Mouse (Mus musculus): ENCODE data around the gene Ctnna3. TPM values are rescaled to one million over a fixed set of nuclear protein-coding genes. Genes with fewer than 3 reads are reported as not detected.
"Not testable (repeated sequence)": the region's sequence is repeated elsewhere in the genome, so short reads cannot be mapped to it uniquely, and the experiment has no call there.

Ctnna3 gene
- polyA plus RNA-seq, 1 experiment from 2014 or later: 0.40 TPM

DNA sequence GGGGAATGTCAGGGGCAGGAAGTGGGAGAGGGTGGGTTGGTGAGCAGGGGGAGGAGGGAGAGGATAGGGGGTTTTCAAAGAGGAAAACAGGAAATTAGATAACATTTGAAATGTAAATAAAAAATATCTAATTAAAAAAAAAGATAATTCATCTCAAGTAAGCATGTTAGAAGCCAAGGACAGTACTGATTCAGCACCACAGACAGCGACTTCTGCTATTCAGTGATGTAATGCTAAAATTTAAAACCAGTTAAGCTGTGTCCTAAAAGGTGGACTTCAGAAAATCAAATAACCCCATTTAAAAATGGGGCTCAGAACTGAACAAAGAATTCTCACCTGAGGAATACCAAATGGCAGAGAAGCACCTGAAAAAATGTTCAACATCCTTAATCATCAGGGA is 988.5 kb downstream of the Ctnna3 start:
- not testable (repeated sequence) for H3K4me1 ChIP-seq (replicated peaks; ENCODE audit: control insufficient read depth, insufficient read depth, low read length); H3K36me3 ChIP-seq (ENCODE audit: control insufficient read depth, insufficient read depth, low read length); ATAC-seq (replicated peaks; ENCODE audit: low FRiP score); H3K27ac ChIP-seq (ENCODE audit: low read depth, low read length); DNase-seq (ENCODE audit: low spot score); H3K4me3 ChIP-seq (ENCODE audit: low read depth, low read length); H3K9me3 ChIP-seq (ENCODE audit: control insufficient read depth, low read length); H3K4me2 ChIP-seq; H3K9ac ChIP-seq (ENCODE audit: low read depth, low read length); H3K27me3 ChIP-seq (replicated peaks; ENCODE audit: control insufficient read depth, insufficient read depth, low read length)
- 22% methylated on average over 1 of the region's 1 CpGs for WGBS

GRCm38 (mm10) chr10:64438736-64439135 is 1008.8 kb downstream of the Ctnna3 start:
- Histone ChIP-seq H3K36me3 (ENCODE audit: control insufficient read depth, insufficient read depth, low read length) (no peaks in the 10 kb centered on the region), H3K9me3 (ENCODE audit: control insufficient read depth, low read length) (no peaks in the 10 kb centered on the region), H3K4me1 (replicated peaks; ENCODE audit: control insufficient read depth, insufficient read depth, low read length) (no peaks in the 10 kb centered on the region), H3K4me2 (no peak overlapping the region), H3K27ac (ENCODE audit: low read depth, low read length) (no peak overlapping the region), H3K4me3 (ENCODE audit: low read depth, low read length) (no peak overlapping the region), H3K9ac (ENCODE audit: low read depth, low read length) (no peak overlapping the region), H3K27me3 (replicated peaks; ENCODE audit: control insufficient read depth, insufficient read depth, low read length) (no peaks in the 10 kb centered on the region)
- ATAC-seq (replicated peaks; ENCODE audit: low FRiP score): no peak
- no peak for DNase-seq (ENCODE audit: low spot score)

GRCm38 (mm10) chr10:64448624-64449023 is 1018.7 kb downstream of the Ctnna3 start:
- Histone ChIP-seq H3K4me1 (replicated peaks; ENCODE audit: control insufficient read depth, insufficient read depth, low read length) (no peaks in the 10 kb centered on the region), H3K9ac (ENCODE audit: low read depth, low read length) (no peak overlapping the region), H3K4me3 (ENCODE audit: low read depth, low read length) (no peak overlapping the region), H3K36me3 (ENCODE audit: control insufficient read depth, insufficient read depth, low read length) (no peaks in the 10 kb centered on the region), H3K4me2 (no peak overlapping the region), H3K9me3 (ENCODE audit: control insufficient read depth, low read length) (no peaks in the 10 kb centered on the region), H3K27me3 (replicated peaks; ENCODE audit: control insufficient read depth, insufficient read depth, low read length) (no peaks in the 10 kb centered on the region), H3K27ac (ENCODE audit: low read depth, low read length) (no peak overlapping the region)
- 72% methylated on average over 2 of the region's 2 CpGs for WGBS
- no peak for ATAC-seq (replicated peaks; ENCODE audit: low FRiP score)
- no peak for DNase-seq (ENCODE audit: low spot score)

- Histone ChIP-seq H3K9me3 (ENCODE audit: control insufficient read depth, low read length) (no peaks in the 10 kb centered on the region), H3K27ac (ENCODE audit: low read depth, low read length) (no peak overlapping the region), H3K4me2 (no peak overlapping the region), H3K4me3 (ENCODE audit: low read depth, low read length) (no peak overlapping the region), H3K9ac (ENCODE audit: low read depth, low read length) (no peak overlapping the region), H3K4me1 (replicated peaks; ENCODE audit: control insufficient read depth, insufficient read depth, low read length) (no peaks in the 10 kb centered on the region), H3K36me3 (ENCODE audit: control insufficient read depth, insufficient read depth, low read length) (no peaks in the 10 kb centered on the region), H3K27me3 (replicated peaks; ENCODE audit: control insufficient read depth, insufficient read depth, low read length) (no peaks in the 10 kb centered on the region)
- no peak for ATAC-seq (replicated peaks; ENCODE audit: low FRiP score)
- 74% methylated on average over 5 of the region's 5 CpGs for WGBS
- no peak for DNase-seq (ENCODE audit: low spot score)
Measured at GRCm38 (mm10) chr10:64483281-64483680, 1053.4 kb downstream of the Ctnna3 start.

DNA sequence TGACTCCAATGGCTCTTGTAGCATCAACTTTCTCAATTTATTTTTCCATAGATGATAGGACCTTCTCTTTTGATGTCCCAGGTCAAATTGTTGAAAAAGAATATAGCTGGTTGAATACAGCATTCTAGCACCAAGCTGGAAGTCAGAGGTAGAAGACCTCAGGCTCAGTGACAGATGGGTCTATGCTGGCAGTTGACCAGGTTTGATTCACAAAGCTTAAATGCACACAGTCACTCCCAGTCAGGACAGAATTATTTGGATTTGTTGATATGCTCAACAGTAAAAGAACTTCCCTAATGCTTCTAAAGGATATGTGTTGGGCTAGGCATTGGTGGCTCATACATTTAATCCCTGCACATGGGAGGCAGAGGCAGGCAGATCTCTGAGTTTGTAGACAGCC is 1059.6 kb downstream of the Ctnna3 start:
- Histone ChIP-seq H3K27me3 (replicated peaks; ENCODE audit: control insufficient read depth, insufficient read depth, low read length) (no peaks in the 10 kb centered on the region), H3K9me3 (ENCODE audit: control insufficient read depth, low read length) (no peaks in the 10 kb centered on the region), H3K4me3 (ENCODE audit: low read depth, low read length) (no peak overlapping the region), H3K4me1 (replicated peaks; ENCODE audit: control insufficient read depth, insufficient read depth, low read length) (no peaks in the 10 kb centered on the region), H3K27ac (ENCODE audit: low read depth, low read length) (no peak overlapping the region), H3K9ac (ENCODE audit: low read depth, low read length) (no peak overlapping the region), H3K4me2 (no peak overlapping the region), H3K36me3 (ENCODE audit: control insufficient read depth, insufficient read depth, low read length) (no peaks in the 10 kb centered on the region)
- no peak for DNase-seq (ENCODE audit: low spot score)
- ATAC-seq (replicated peaks; ENCODE audit: low FRiP score): no peak

GRCm38 (mm10) chr10:64543647-64544046 is 1113.7 kb downstream of the Ctnna3 start:
- 85% methylated on average over 3 of the region's 3 CpGs for WGBS
- H3K9ac ChIP-seq (ENCODE audit: low read depth, low read length): no peak overlapping the region
- no peaks in the 10 kb centered on the region for H3K4me1 ChIP-seq (replicated peaks; ENCODE audit: control insufficient read depth, insufficient read depth, low read length)
- H3K27ac ChIP-seq (ENCODE audit: low read depth, low read length): no peak overlapping the region
- no peak overlapping the region for H3K4me2 ChIP-seq
- no peak for ATAC-seq (replicated peaks; ENCODE audit: low FRiP score)
- H3K36me3 ChIP-seq (ENCODE audit: control insufficient read depth, insufficient read depth, low read length): no peaks in the 10 kb centered on the region
- H3K4me3 ChIP-seq (ENCODE audit: low read depth, low read length): no peak overlapping the region
- no peaks in the 10 kb centered on the region for H3K9me3 ChIP-seq (ENCODE audit: control insufficient read depth, low read length)
- DNase-seq (ENCODE audit: low spot score): no peak
- H3K27me3 ChIP-seq (replicated peaks; ENCODE audit: control insufficient read depth, insufficient read depth, low read length): no peaks in the 10 kb centered on the region

- no peaks in the 10 kb centered on the region for H3K36me3 ChIP-seq (ENCODE audit: control insufficient read depth, insufficient read depth, low read length)
Measured at GRCm38 (mm10) chr10:64544389-64544788, 1114.5 kb downstream of the Ctnna3 start.

DNA sequence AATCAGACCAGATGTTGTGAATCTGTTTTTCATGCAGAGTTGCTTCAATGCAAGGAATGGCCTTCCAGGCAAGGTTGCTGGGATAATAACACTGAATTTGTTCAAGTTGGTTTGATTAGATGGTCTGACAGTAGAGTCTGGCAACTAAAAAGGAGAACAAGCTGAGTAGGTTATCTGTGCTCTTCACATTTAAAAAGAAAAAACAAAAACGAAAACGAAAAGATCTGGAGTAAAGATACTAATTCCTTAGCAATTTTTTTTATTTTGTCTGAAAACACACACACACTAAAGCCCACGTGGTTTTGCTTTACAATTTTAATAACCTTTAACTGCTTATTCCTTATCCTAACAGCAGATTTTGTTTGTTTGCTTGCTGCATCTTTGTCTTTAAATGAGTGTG is 1141.4 kb downstream of the Ctnna3 start:
- H3K27me3 ChIP-seq (replicated peaks; ENCODE audit: control insufficient read depth, insufficient read depth, low read length): no peaks in the 10 kb centered on the region
- H3K36me3 ChIP-seq (ENCODE audit: control insufficient read depth, insufficient read depth, low read length): no peaks in the 10 kb centered on the region
- H3K4me2 ChIP-seq: no peak overlapping the region
- H3K4me3 ChIP-seq (ENCODE audit: low read depth, low read length): no peak overlapping the region
- no peak overlapping the region for H3K9ac ChIP-seq (ENCODE audit: low read depth, low read length)
- H3K4me1 ChIP-seq (replicated peaks; ENCODE audit: control insufficient read depth, insufficient read depth, low read length): no peaks in the 10 kb centered on the region
- DNase-seq (ENCODE audit: low spot score) (no peak), ATAC-seq (replicated peaks; ENCODE audit: low FRiP score) (no peak)
- 77% methylated on average over 3 of the region's 3 CpGs for WGBS
- H3K27ac ChIP-seq (ENCODE audit: low read depth, low read length): no peak overlapping the region
- H3K9me3 ChIP-seq (ENCODE audit: control insufficient read depth, low read length): no peaks in the 10 kb centered on the region

More at GRCm38 (mm10) chr10:64544389-64544788, 1114.5 kb downstream of the Ctnna3 start:
- WGBS: 54% methylated on average over 2 of the region's 2 CpGs
- H3K27me3 ChIP-seq (replicated peaks; ENCODE audit: control insufficient read depth, insufficient read depth, low read length): no peaks in the 10 kb centered on the region
- H3K4me2 ChIP-seq: no peak overlapping the region
- ATAC-seq (replicated peaks; ENCODE audit: low FRiP score) (no peak), DNase-seq (ENCODE audit: low spot score) (no peak)
- H3K27ac ChIP-seq (ENCODE audit: low read depth, low read length): no peak overlapping the region
- no peak overlapping the region for H3K9ac ChIP-seq (ENCODE audit: low read depth, low read length)
- no peaks in the 10 kb centered on the region for H3K9me3 ChIP-seq (ENCODE audit: control insufficient read depth, low read length)
- no peak overlapping the region for H3K4me3 ChIP-seq (ENCODE audit: low read depth, low read length)
- no peaks in the 10 kb centered on the region for H3K4me1 ChIP-seq (replicated peaks; ENCODE audit: control insufficient read depth, insufficient read depth, low read length)

DNA sequence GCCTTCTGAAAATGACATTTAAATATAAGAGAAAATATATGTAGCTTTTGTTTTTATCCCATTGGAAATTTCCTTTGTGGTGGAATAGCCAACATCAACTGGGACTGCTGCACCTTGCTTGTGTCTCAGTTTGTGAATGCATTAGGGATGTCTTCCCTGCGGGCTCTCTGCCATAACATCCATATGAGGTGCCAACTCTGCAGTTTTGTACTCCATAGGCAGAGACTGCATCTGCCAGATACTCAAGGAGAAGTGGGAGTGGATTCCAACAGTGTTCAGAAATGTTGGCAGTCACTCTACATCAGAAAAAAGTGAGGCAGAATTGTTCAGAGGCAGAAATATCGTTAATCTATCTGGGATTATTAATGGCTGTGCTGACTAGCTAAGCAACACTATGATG is 1158.2 kb downstream of the Ctnna3 start:
- Histone ChIP-seq H3K4me1 (replicated peaks; ENCODE audit: control insufficient read depth, insufficient read depth, low read length) (no peaks in the 10 kb centered on the region), H3K4me3 (ENCODE audit: low read depth, low read length) (no peak overlapping the region), H3K27me3 (replicated peaks; ENCODE audit: control insufficient read depth, insufficient read depth, low read length) (no peaks in the 10 kb centered on the region), H3K9me3 (ENCODE audit: control insufficient read depth, low read length) (no peaks in the 10 kb centered on the region), H3K4me2 (no peak overlapping the region), H3K9ac (ENCODE audit: low read depth, low read length) (no peak overlapping the region), H3K36me3 (ENCODE audit: control insufficient read depth, insufficient read depth, low read length) (no peaks in the 10 kb centered on the region), H3K27ac (ENCODE audit: low read depth, low read length) (no peak overlapping the region)
- ATAC-seq (replicated peaks; ENCODE audit: low FRiP score) (no peak), DNase-seq (ENCODE audit: low spot score) (no peak)
- 65% methylated on average over 2 of the region's 2 CpGs for WGBS
